Mouse (Mus musculus) G1E (cell line): ENCODE measurements at regions not wholly inside any gene's neighbourhood (a gene's known extent, or its start where the extent isn't known, plus 50 kb on each side); places are given as distances from the start of the nearest gene placed in this dataset.

Experiments used
- CTCF ChIP-seq: IDR thresholded peaks from 2 replicates; pipeline ENCODE4 v1.5.1; 2012; ENCODE audit warnings: low read depth, low read length, inconsistent platforms, mixed read lengths
- GATA1 ChIP-seq: IDR thresholded peaks from 2 replicates; pipeline ENCODE4 v1.6.1; 2012; ENCODE audit warnings: borderline replicate concordance, low read length, inconsistent platforms, mixed read lengths

- TF ChIP-seq GATA1 (no peak), CTCF (no peak)
Measured at GRCm38 (mm10) chr16:30669883-30670282, 70.4 kb downstream of the Fam43a start.
